Mouse (Mus musculus) erythroblast, embryonic 14.5 days (primary cell): ENCODE data around the gene Obscn. TPM values are rescaled to one million over a fixed set of nuclear protein-coding genes. Genes with fewer than 3 reads are reported as not detected.

Source experiments
- H3K27me3 ChIP-seq: 2 replicates; pipeline ENCODE4 v1.6.1; 2012; ENCODE audit warnings: inconsistent platforms; ENCODE audit not compliant: control insufficient read depth
- H3K36me3 ChIP-seq: 2 replicates; pipeline ENCODE4 v1.6.1; 2012; ENCODE audit warnings: mild to moderate bottlenecking, inconsistent platforms; ENCODE audit not compliant: control insufficient read depth
- H3K4me1 ChIP-seq: 2 replicates; pipeline ENCODE4 v1.6.1; 2012; ENCODE audit warnings: inconsistent platforms; ENCODE audit not compliant: control insufficient read depth
- H3K4me3 ChIP-seq: replicated peaks from 2 replicates; pipeline ENCODE3; 2012; ENCODE audit warnings: moderate library complexity, mild to moderate bottlenecking, inconsistent platforms
- H3K9me3 ChIP-seq: 2 replicates; pipeline ENCODE4 v1.6.1; 2012; ENCODE audit warnings: low read length, inconsistent platforms, mixed read lengths; ENCODE audit not compliant: control insufficient read depth
- GATA1 ChIP-seq: IDR thresholded peaks from 2 replicates; pipeline ENCODE4 v1.6.1; 2012; ENCODE audit warnings: low read length, inconsistent platforms, mixed read lengths
- TAL1 ChIP-seq: IDR thresholded peaks from 3 replicates; pipeline ENCODE4 v1.6.1; 2012; ENCODE audit warnings: low read length, inconsistent platforms, mixed read lengths
- polyA plus RNA-seq: library from polyadenylated mRNA; stranded (reverse); fragments of >175 nt; gene quantifications from 2 replicates; pipeline ENCODE4 v1.2.3, GENCODE M21; 2012

Obscn gene
- polyA plus RNA-seq, 1 experiment, result 0.01 TPM

GRCm38 (mm10) chr11:59029003-59029402 lies 107.2 kb downstream of the Obscn start:
- H3K9me3 ChIP-seq, result no peaks in the 10 kb centered on the region
- H3K36me3 ChIP-seq, result no peaks in the 10 kb centered on the region
- TF ChIP-seq TAL1 (no peak), GATA1 (no peak)
- no peaks in the 10 kb centered on the region for H3K4me1 ChIP-seq
- H3K4me3 ChIP-seq, result no peak overlapping the region
- H3K27me3 ChIP-seq, result no peaks in the 10 kb centered on the region

GRCm38 (mm10) chr11:59026411-59026810 lies 109.8 kb downstream of the Obscn start:
- H3K27me3 ChIP-seq, result no peaks in the 10 kb centered on the region
- no peak for TF ChIP-seq GATA1
- no peak for TF ChIP-seq TAL1
- H3K4me3 ChIP-seq, result no peak overlapping the region
- no peaks in the 10 kb centered on the region for H3K4me1 ChIP-seq
- H3K36me3 ChIP-seq, result no peaks in the 10 kb centered on the region
- no peaks in the 10 kb centered on the region for H3K9me3 ChIP-seq

GRCm38 (mm10) chr11:59015052-59015451 lies 121.2 kb downstream of the Obscn start:
- H3K9me3 ChIP-seq, result no peaks in the 10 kb centered on the region
- no peaks in the 10 kb centered on the region for H3K4me1 ChIP-seq
- H3K27me3 ChIP-seq, result no peaks in the 10 kb centered on the region
- TF ChIP-seq TAL1 (no peak), GATA1 (no peak)
- H3K36me3 ChIP-seq, result no peaks in the 10 kb centered on the region
- no peak overlapping the region for H3K4me3 ChIP-seq

- Histone ChIP-seq H3K4me1 (no peaks in the 10 kb centered on the region), H3K9me3 (no peaks in the 10 kb centered on the region), H3K36me3 (no peaks in the 10 kb centered on the region), H3K27me3 (no peaks in the 10 kb centered on the region), H3K4me3 (no peak overlapping the region)
- TF ChIP-seq GATA1 (no peak), TAL1 (no peak)
These were observed 133.7 kb downstream of the Obscn start for GRCm38 (mm10) chr11:59002327-59003079.

- no peak overlapping the region for H3K4me3 ChIP-seq
- peaks cover 13% of the 10 kb centered on the region for H3K27me3 ChIP-seq
- H3K36me3 ChIP-seq, result no peaks in the 10 kb centered on the region
- no peaks in the 10 kb centered on the region for H3K4me1 ChIP-seq
- no peaks in the 10 kb centered on the region for H3K9me3 ChIP-seq
- TF ChIP-seq GATA1 (no peak), TAL1 (no peak)
These were observed 135.6 kb downstream of the Obscn start for GRCm38 (mm10) chr11:59000635-59001034.

GRCm38 (mm10) chr11:58999830-59000229 lies 136.4 kb downstream of the Obscn start:
- peaks cover 21% of the 10 kb centered on the region for H3K27me3 ChIP-seq
- no peak overlapping the region for H3K4me3 ChIP-seq
- H3K4me1 ChIP-seq, result peaks cover 2% of the 10 kb centered on the region
- no peaks in the 10 kb centered on the region for H3K36me3 ChIP-seq
- no peaks in the 10 kb centered on the region for H3K9me3 ChIP-seq
- TF ChIP-seq TAL1 (no peak), GATA1 (no peak)

- Histone ChIP-seq H3K4me1 (peaks cover 9% of the 10 kb centered on the region), H3K4me3 (no peak overlapping the region), H3K36me3 (no peaks in the 10 kb centered on the region), H3K9me3 (no peaks in the 10 kb centered on the region), H3K27me3 (peaks cover 27% of the 10 kb centered on the region)
- no peak for TF ChIP-seq GATA1
- TF ChIP-seq TAL1, result no peak
These were observed 137.0 kb downstream of the Obscn start for GRCm38 (mm10) chr11:58999158-58999557.

- H3K9me3 ChIP-seq, result no peaks in the 10 kb centered on the region
- no peak for TF ChIP-seq GATA1
- no peak for TF ChIP-seq TAL1
- no peak overlapping the region for H3K4me3 ChIP-seq
- peaks cover 22% of the 10 kb centered on the region for H3K4me1 ChIP-seq
- H3K36me3 ChIP-seq, result no peaks in the 10 kb centered on the region
- peaks cover 32% of the 10 kb centered on the region for H3K27me3 ChIP-seq
These were observed 138.7 kb downstream of the Obscn start for GRCm38 (mm10) chr11:58997541-58997940.

- Histone ChIP-seq H3K27me3 (peaks cover 32% of the 10 kb centered on the region), H3K4me3 (no peak overlapping the region), H3K4me1 (peaks cover 25% of the 10 kb centered on the region), H3K9me3 (no peaks in the 10 kb centered on the region), H3K36me3 (peaks cover 3% of the 10 kb centered on the region)
- TF ChIP-seq TAL1 (no peak), GATA1 (no peak)
These were observed 140.3 kb downstream of the Obscn start for GRCm38 (mm10) chr11:58995807-58996370.
